Mouse (Mus musculus) heart, postnatal 36 days (tissue): ENCODE results near the gene Fam117b. TPM values are rescaled to one million over a fixed set of nuclear protein-coding genes. Genes with fewer than 3 reads are reported as not detected.

Experiments
- DNase-seq, 2 experiments: peaks; one replicate each; pipeline ENCODE4 v3.0.0; 2021 to 2022
- intact Hi-C: fragments of 180-260 bp; cut with DNase I; formaldehyde crosslinking; loops from one replicate; pipeline ENCODE4 v1.15.1; 2025
- total RNA-seq, 2 experiments: library from RNA; stranded (reverse); gene quantifications; 2 replicates each; pipeline ENCODE4 v1.2.3; 2021

The Fam117b gene
- total RNA-seq, 2 experiments from 2014 or later, result 14.3 to 19.3 TPM

GRCm38 (mm10) chr1:59910941-59911340, 1.9 kb upstream of the Fam117b start:
- intact Hi-C loops, result no loop called here
- DNase-seq, result no peak

- intact Hi-C loops, result loop anchor here (2.0 kb wide), 1 partner anchor 27 kb away; no protein-coding TSS in a partner anchor
- DNase-seq, result peak; percentile 46 to 68
Measured at GRCm38 (mm10) chr1:59913195-59913868, 526 bp downstream of the Fam117b start.

- DNase-seq, result no peak
- intact Hi-C loops, result loop anchor here (2.0 kb wide), 1 partner anchor 27 kb away; no protein-coding TSS in a partner anchor
Measured at GRCm38 (mm10) chr1:59913869-59914225, 1.0 kb downstream of the Fam117b start.

- DNase-seq, result no peak
- intact Hi-C loops, result no loop called here
Measured at GRCm38 (mm10) chr1:59914799-59915198, 2.0 kb downstream of the Fam117b start.

GRCm38 (mm10) chr1:59915843-59916610, 3.2 kb downstream of the Fam117b start:
- no peak for DNase-seq
- intact Hi-C loops, result no loop called here

GRCm38 (mm10) chr1:59917401-59917800, 4.6 kb downstream of the Fam117b start:
- DNase-seq, result no peak
- intact Hi-C loops, result no loop called here

GRCm38 (mm10) chr1:59918075-59918474, 5.3 kb downstream of the Fam117b start:
- no peak for DNase-seq
- intact Hi-C loops, result no loop called here

GRCm38 (mm10) chr1:59923201-59923600, 10.4 kb downstream of the Fam117b start:
- DNase-seq, result no peak
- intact Hi-C loops, result no loop called here

- intact Hi-C loops, result no loop called here
- DNase-seq, result no peak
Measured at GRCm38 (mm10) chr1:59923673-59924072, 10.9 kb downstream of the Fam117b start.

- no peak for DNase-seq
- intact Hi-C loops, result no loop called here
Measured at GRCm38 (mm10) chr1:59924411-59924810, 11.6 kb downstream of the Fam117b start.

- intact Hi-C loops, result no loop called here
- no peak for DNase-seq
Measured at GRCm38 (mm10) chr1:59926021-59926672, 13.3 kb downstream of the Fam117b start.

- intact Hi-C loops, result no loop called here
- DNase-seq, result no peak
Measured at GRCm38 (mm10) chr1:59927131-59927680, 14.4 kb downstream of the Fam117b start.

GRCm38 (mm10) chr1:59930926-59931325, 18.1 kb downstream of the Fam117b start:
- intact Hi-C loops, result no loop called here
- DNase-seq, result no peak

GRCm38 (mm10) chr1:59932991-59933390, 20.2 kb downstream of the Fam117b start:
- no peak for DNase-seq
- intact Hi-C loops, result no loop called here

- intact Hi-C loops, result no loop called here
- no peak for DNase-seq
Measured at GRCm38 (mm10) chr1:59941063-59941462, 28.3 kb downstream of the Fam117b start.

GRCm38 (mm10) chr1:59942057-59942790, 29.4 kb downstream of the Fam117b start:
- intact Hi-C loops, result no loop called here
- no peak for DNase-seq

- intact Hi-C loops, result no loop called here
- no peak for DNase-seq
Measured at GRCm38 (mm10) chr1:59943825-59944224, 31.0 kb downstream of the Fam117b start.

- intact Hi-C loops, result no loop called here
Measured at GRCm38 (mm10) chr1:59945969-59946368, 33.2 kb downstream of the Fam117b start.

GRCm38 (mm10) chr1:59947509-59947908, 34.7 kb downstream of the Fam117b start:
- intact Hi-C loops, result no loop called here
- no peak for DNase-seq

More at GRCm38 (mm10) chr1:59945969-59946368, 33.2 kb downstream of the Fam117b start:
- DNase-seq, result no peak

GRCm38 (mm10) chr1:59957206-59957605, 44.4 kb downstream of the Fam117b start:
- intact Hi-C loops, result no loop called here

More at GRCm38 (mm10) chr1:59957206-59957605, 44.4 kb downstream of the Fam117b start:
- no peak for DNase-seq
